Mouse (Mus musculus) cerebellum, adult 2 months (tissue): Measurements from ENCODE around the gene Ppp5c.

Source experiments
- CTCF ChIP-seq: fragments of 200-500 bp; IDR thresholded peaks from 2 replicates; pipeline ENCODE4 v1.5.1; 2011; ENCODE audit warnings: low read depth, mild to moderate bottlenecking, control low read depth, low read length, moderate library complexity, borderline replicate concordance; ENCODE audit not compliant: insufficient read depth
- POLR2A ChIP-seq: fragments of 200-500 bp; IDR thresholded peaks from 2 replicates; pipeline ENCODE4 v1.6.1; 2011; ENCODE audit warnings: low read length, control low read depth, borderline replicate concordance; ENCODE audit not compliant: insufficient read depth

- TF ChIP-seq CTCF (no peak), POLR2A (no peak)
Measured at GRCm38 (mm10) chr7:16995345-16995744, 32.4 kb downstream of the Ppp5c start.
